Mouse (Mus musculus) frontal cortex, adult 2 months (tissue): ENCODE results near the gene Gpm6a. TPM values are rescaled to one million over a fixed set of nuclear protein-coding genes. Genes with fewer than 3 reads are reported as not detected.
"Not testable (repeated sequence)": the region's sequence is repeated elsewhere in the genome, so short reads cannot be mapped to it uniquely, and the experiment has no call there.

Source experiments
- DNase-seq, 2 experiments: peaks; one replicate each; pipeline ENCODE4 v3.0.0; 2022; ENCODE audit warnings: low spot score in 1 of 2; ENCODE audit errors: extremely low spot score in 1 of 2
- polyA plus RNA-seq: library from polyadenylated mRNA; depleted of rRNA; stranded (reverse); fragments of >200 nt; gene quantifications from 2 replicates; pipeline ENCODE4 v1.2.3, GENCODE M21; 2012

Gene Gpm6a
- polyA plus RNA-seq, 1 experiment, result 825 TPM

DNA sequence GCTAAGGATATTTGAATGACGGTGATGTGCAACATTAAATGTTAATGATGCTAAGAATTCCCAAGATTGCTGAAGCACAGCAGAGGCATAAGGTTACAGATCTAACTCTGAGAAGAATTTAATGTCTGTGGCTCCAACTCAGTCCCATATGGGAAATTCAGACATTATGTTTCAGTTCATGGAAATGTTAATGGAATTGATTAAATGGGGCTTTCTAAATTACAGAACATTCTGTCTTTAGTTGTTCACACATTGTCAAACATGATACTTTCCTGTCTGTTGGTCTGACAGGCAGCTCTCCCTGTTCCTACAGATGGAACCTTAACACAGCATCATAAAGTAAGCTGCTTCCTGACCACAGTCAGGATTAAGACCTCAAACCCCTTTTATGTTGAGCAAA, 47.8 kb downstream of the Gpm6a start:
- no peak for DNase-seq

DNA sequence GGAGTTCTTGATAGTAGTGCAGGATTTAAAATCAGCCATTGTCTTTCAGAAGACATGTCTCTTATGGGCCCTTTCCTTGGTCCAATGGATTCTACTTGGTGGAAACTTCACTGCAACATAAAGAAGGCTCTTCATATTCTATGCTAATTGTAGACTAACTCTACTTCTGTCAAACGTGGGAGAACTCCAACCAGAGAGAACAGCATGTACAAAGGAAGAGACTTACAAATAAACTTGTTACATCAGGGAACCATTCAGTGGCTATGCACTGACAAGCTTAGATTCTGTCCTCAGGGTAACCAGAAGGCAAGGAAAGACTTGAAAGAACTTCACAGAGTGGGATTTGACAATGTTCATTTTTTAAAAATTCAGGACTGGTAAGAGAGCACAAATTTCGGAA, 48.3 kb downstream of the Gpm6a start:
- DNase-seq, result no peak

DNA sequence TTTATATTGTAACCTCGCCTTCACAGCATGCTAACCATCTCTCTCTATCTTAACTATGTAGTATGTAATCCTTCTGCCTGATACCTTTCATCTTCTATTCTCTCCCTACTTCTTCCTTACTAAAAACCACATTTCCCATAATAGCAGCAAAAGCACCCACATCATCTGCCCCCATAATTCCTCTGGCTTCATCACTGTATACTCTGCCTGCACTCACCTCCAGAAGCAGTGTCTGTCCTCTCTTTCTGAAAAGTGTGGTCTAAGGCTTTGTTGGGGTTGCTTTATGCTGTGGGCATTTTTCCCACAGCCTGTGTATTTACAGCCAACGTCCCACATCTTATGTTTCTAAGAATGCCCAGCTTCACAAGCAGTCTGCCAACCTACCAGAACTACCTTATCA, 57.6 kb downstream of the Gpm6a start:
- DNase-seq, result no peak

- no peak for DNase-seq
Observed at GRCm38 (mm10) chr8:55017071-55017470, 62.4 kb downstream of the Gpm6a start.

DNA sequence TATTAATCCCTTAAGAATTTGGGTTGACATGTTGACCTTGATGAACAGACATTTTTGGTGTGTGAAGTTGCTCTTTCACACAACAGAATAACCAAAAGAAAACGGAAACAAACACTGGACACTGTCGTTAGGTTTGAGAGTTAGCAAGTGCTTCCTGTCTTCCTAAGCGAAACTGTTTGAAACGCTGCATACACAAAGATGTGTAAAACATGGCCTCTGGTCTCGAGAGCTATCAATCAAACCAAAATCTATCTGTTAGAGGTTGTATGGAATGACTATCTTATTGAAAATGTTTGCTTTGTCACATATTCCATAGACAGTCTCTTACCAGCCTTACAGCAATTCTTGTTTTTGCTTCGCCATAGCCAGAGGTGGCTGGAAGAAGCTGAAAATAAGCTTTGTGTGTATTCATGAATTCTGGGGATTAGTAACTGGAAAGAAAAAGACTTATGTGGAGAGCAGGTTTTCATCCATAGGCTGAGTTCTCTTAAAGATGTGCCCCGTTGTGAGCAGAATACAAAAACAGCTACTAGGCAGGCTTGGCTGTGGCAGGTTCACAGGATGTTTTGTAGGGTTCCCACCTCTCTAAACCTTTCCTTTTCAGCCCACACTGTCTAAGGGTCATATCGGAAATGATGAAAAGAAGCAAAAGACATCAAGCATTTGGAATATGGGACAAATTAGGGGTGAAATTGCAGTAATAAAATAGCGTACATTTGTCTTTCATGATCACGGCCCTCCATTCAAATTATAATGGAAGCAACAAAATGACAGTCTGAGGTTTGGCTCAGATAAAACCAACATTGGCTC, 71.4 kb downstream of the Gpm6a start:
- no peak for DNase-seq

DNA sequence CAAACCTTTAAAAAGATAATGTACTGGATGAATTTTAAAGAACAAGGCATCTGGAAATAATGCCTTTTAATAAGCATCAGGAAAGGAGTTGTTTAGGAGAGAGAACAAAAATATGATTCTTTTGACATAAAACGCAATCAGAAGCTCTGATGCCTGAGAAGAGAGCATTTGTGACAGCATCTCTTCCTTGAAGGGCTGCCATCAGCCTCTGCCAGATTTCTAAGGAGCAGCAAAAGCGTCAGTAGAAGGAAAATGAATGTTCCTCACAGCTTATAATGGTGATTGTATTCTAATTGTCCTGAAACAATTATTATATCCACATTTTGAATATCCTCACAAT, 72.0 kb downstream of the Gpm6a start:
- DNase-seq, result no peak

- no peak for DNase-seq
Observed at GRCm38 (mm10) chr8:55028371-55028770, 73.7 kb downstream of the Gpm6a start.

DNA sequence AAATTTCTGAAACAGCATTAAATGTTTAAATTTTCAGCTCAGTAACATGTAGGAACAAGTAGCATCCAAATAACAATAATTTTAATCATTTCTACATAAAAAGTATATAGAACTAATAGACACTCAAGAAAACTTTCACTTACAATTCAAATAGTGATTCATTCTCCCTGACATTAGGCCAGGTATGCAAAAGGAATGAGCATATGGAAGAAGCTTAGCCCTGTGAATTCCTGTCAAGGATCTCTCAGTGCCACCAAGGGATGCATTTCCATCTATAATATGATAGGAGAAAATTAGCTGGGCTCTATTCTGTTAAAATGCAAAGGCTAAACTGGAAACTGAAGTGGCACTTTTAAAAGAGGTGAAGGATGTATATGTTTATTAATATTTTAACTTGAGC, 76.5 kb downstream of the Gpm6a start:
- no peak for DNase-seq

DNA sequence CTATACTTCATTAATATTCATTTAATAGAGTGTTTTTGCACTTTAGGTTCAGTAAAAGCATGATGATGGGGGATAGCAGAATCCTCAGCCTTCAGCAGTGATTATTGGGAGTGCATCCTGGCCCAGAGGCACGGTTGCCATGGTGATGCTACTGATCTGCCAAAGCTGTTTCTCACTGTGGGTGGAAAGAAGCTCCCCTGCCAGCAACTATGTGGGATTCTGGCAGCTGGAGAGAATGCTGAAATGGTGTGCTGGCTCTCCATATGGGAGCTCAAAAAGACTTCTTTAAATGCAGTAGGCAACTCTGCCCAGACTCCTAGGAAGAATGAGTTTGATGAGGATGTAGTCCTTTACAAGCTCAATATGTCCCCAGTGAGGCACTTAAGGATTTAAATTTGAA, 79.7 kb downstream of the Gpm6a start:
- DNase-seq, result peak; percentile 96

GRCm38 (mm10) chr8:55035416-55035815, 80.8 kb downstream of the Gpm6a start:
- DNase-seq, result no peak

- no peak for DNase-seq
Observed at GRCm38 (mm10) chr8:55042955-55043354, 88.3 kb downstream of the Gpm6a start.

- DNase-seq, result peak; percentile 72 to 74
Observed at GRCm38 (mm10) chr8:55048396-55048795, 93.8 kb downstream of the Gpm6a start.

- DNase-seq, result no peak
Observed at GRCm38 (mm10) chr8:55049979-55050378, 95.3 kb downstream of the Gpm6a start.

- not testable (repeated sequence) for DNase-seq
Observed at GRCm38 (mm10) chr8:55068811-55069210, 114.2 kb downstream of the Gpm6a start.

GRCm38 (mm10) chr8:55073481-55073880, 118.8 kb downstream of the Gpm6a start:
- no peak for DNase-seq

DNA sequence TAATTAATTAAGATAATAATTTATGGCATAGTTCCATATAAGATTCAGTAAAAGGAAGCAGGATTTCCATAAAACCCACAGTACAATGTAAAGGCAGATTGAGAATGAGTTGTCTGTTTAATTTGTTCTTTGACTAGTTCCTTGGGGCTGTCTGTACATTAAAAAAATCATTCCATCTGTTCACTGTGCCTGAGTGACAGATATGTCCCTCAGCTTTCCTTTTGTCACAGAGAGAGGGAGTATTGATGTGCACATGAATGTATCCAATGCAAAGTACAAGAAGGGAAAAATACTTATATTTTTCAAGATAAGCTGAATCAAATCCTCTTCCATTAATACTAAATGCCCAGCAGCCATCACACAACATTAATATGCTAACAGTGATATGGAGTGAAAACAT, 147.6 kb downstream of the Gpm6a start:
- no peak for DNase-seq

DNA sequence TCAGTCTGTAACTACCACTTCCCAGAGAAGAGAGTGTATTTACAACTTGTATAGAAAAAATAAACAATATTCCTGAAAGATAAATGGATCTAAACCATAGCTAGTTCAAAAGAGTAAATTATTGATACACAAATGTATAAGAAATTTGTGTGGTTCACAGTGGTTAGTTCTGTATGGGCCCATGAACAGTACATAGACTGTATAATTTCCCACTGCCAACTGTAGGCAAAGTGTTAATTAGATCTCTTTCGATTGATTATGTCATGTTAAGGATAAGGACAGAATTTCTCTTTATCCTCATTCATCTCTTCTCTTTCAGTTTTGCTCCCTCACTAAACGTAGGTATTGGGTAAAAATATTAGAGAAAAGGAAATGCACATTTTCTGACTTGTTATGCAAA, 148.4 kb downstream of the Gpm6a start:
- no peak for DNase-seq

GRCm38 (mm10) chr8:55103891-55104481, 149.3 kb downstream of the Gpm6a start:
- peak in 1 of 2 experiments; percentile 50 for DNase-seq
